Mouse (Mus musculus) ES-E14 (cell line): Measurements from ENCODE around the gene Mpp6. TPM values are rescaled to one million over a fixed set of nuclear protein-coding genes. Genes with fewer than 3 reads are reported as not detected.

Experiments
- DNase-seq: peaks from one replicate; pipeline ENCODE4 v3.0.0-alpha.2; 2013; ENCODE audit warnings: low read depth, low spot score
- H3K27ac ChIP-seq: 2 replicates; pipeline ENCODE4 v1.5.1; 2012; ENCODE audit warnings: low read depth, mild to moderate bottlenecking, low read length, moderate library complexity, mixed read lengths; ENCODE audit not compliant: poor library complexity, insufficient read depth, severe bottlenecking
- H3K36me3 ChIP-seq: 2 replicates; pipeline ENCODE4 v1.6.1; 2012; ENCODE audit warnings: mild to moderate bottlenecking, low read length, moderate library complexity, mixed read lengths; ENCODE audit not compliant: control insufficient read depth, poor library complexity, insufficient read depth, severe bottlenecking
- H3K4me1 ChIP-seq, 2 experiments: fragments of 150-350 bp in 1 of 2; sonication (generic) in 1 of 2; 2 replicates each; pipeline ENCODE4 v1.6.1; 2012; ENCODE audit warnings: low read length in 2 of 2, mild to moderate bottlenecking in 1 of 2, mixed read lengths in 1 of 2; ENCODE audit not compliant: control insufficient read depth in 2 of 2, insufficient read depth in 2 of 2, poor library complexity in 1 of 2
- H3K4me3 ChIP-seq, 2 experiments: fragments of 150-350 bp in 1 of 2; sonication (generic) in 1 of 2; 2 replicates each; pipeline ENCODE4 v1.5.1; 2012; ENCODE audit warnings: low read length in 2 of 2, low read depth in 1 of 2, mild to moderate bottlenecking in 1 of 2, mixed read lengths in 1 of 2; ENCODE audit not compliant: insufficient read depth in 1 of 2, poor library complexity in 1 of 2, severe bottlenecking in 1 of 2
- H3K9ac ChIP-seq: 2 replicates; pipeline ENCODE4 v1.6.1; 2012; ENCODE audit warnings: low read depth, mild to moderate bottlenecking, low read length, mixed read lengths; ENCODE audit not compliant: poor library complexity, insufficient read depth, severe bottlenecking
- H3K9me3 ChIP-seq: fragments of 150-350 bp; sonication (generic); 2 replicates; pipeline ENCODE4 v1.6.1; 2012; ENCODE audit warnings: low read depth, mild to moderate bottlenecking, low read length; ENCODE audit not compliant: control insufficient read depth, insufficient read depth
- CHD2 ChIP-seq: IDR thresholded peaks from 2 replicates; pipeline ENCODE4 v1.6.1; 2014; ENCODE audit warnings: mild to moderate bottlenecking, low read depth, low read length, inconsistent platforms
- HCFC1 ChIP-seq: IDR thresholded peaks from 2 replicates; pipeline ENCODE4 v1.6.1; 2012; ENCODE audit warnings: low read length, inconsistent platforms, borderline replicate concordance; ENCODE audit not compliant: insufficient read depth
- MAFK ChIP-seq: IDR thresholded peaks from 2 replicates; pipeline ENCODE4 v1.6.1; 2014; ENCODE audit warnings: mild to moderate bottlenecking, low read depth, low read length, inconsistent platforms; ENCODE audit not compliant: insufficient read depth
- ZC3H11A ChIP-seq: IDR thresholded peaks from 2 replicates; pipeline ENCODE4 v1.6.1; 2012; ENCODE audit warnings: low read depth, mild to moderate bottlenecking, inconsistent platforms, low read length, borderline replicate concordance
- ZNF384 ChIP-seq: IDR thresholded peaks from 2 replicates; pipeline ENCODE4 v1.6.1; 2012; ENCODE audit warnings: low read depth, low read length, inconsistent platforms
- in situ Hi-C, 2 experiments: fragments of 600-800 bp; cut with MboI; formaldehyde crosslinking; loops; one replicate each; pipeline ENCODE4 v1.15.1; 2025; ENCODE audit warnings: low sequenced_read_pairs in 2 of 2, inconsistent platforms in 1 of 2; ENCODE audit not compliant: unreplicated experiment in 2 of 2
- total RNA-seq: library from RNA; depleted of rRNA; stranded (reverse); fragments of 300-350 nt; gene quantifications from 2 replicates; pipeline ENCODE4 v1.2.3, GENCODE M21; 2012; rRNA removed

Mpp6 gene
- total RNA-seq, 1 experiment: 64.2 TPM

GRCm38 (mm10) chr6:50244967-50245366 is 134.9 kb downstream of the Mpp6 start:
- no peak overlapping the region for H3K27ac ChIP-seq
- H3K9ac ChIP-seq: no peak overlapping the region
- peaks cover 0 to 3% of the 10 kb centered on the region in 2 experiments; a peak in 1 of 4 replicates for H3K4me1 ChIP-seq
- TF ChIP-seq CHD2 (no peak), ZNF384 (no peak), HCFC1 (no peak), MAFK (no peak), ZC3H11A (no peak)
- no peak overlapping the region for H3K4me3 ChIP-seq
- H3K9me3 ChIP-seq: no peaks in the 10 kb centered on the region
- no peaks in the 10 kb centered on the region for H3K36me3 ChIP-seq
- no peak for DNase-seq
- in situ Hi-C loops: no loop called here

- no peak overlapping the region for H3K27ac ChIP-seq
- no peaks in the 10 kb centered on the region for H3K9me3 ChIP-seq
- no peak for DNase-seq
- no peaks in the 10 kb centered on the region for H3K36me3 ChIP-seq
- TF ChIP-seq ZC3H11A: no peak
- no peak overlapping the region for H3K4me3 ChIP-seq
- in situ Hi-C loops: no loop called here
- no peaks in the 10 kb centered on the region for H3K4me1 ChIP-seq
- no peak overlapping the region for H3K9ac ChIP-seq
These were observed 137.3 kb downstream of the Mpp6 start for GRCm38 (mm10) chr6:50247356-50247755.

GRCm38 (mm10) chr6:50247791-50248190 is 137.8 kb downstream of the Mpp6 start:
- no peak for TF ChIP-seq CHD2
- no peak for TF ChIP-seq MAFK
- TF ChIP-seq ZNF384: no peak
- no peak for TF ChIP-seq ZC3H11A
- no peak for TF ChIP-seq HCFC1
- Histone ChIP-seq H3K36me3 (no peaks in the 10 kb centered on the region), H3K4me1 (no peaks in the 10 kb centered on the region), H3K9me3 (no peaks in the 10 kb centered on the region), H3K27ac (no peak overlapping the region), H3K4me3 (no peak overlapping the region), H3K9ac (no peak overlapping the region)
- in situ Hi-C loops: no loop called here
- no peak for DNase-seq

Other genes starting within 250 kb of the Mpp6 start
- gene Gsdme, start 153.6 kb downstream of the Mpp6 start, total RNA-seq: 1.7 and 2.0 TPM in 2 replicates